Mouse (Mus musculus) brain, embryonic 14.5 days (tissue): ENCODE results near the gene Cd79b.

Source experiments
- CTCF ChIP-seq: fragments of 200-500 bp; IDR thresholded peaks from 2 replicates; pipeline ENCODE4 v1.5.1; 2012; ENCODE audit warnings: inconsistent platforms, mild to moderate bottlenecking, moderate library complexity, borderline replicate concordance; ENCODE audit not compliant: insufficient read depth, insufficient read length; ENCODE audit errors: extremely low read depth
- POLR2A ChIP-seq: fragments of 200-500 bp; IDR thresholded peaks from 2 replicates; pipeline ENCODE4 v1.6.1; 2012; ENCODE audit warnings: mild to moderate bottlenecking, inconsistent platforms, borderline replicate concordance; ENCODE audit not compliant: poor library complexity, insufficient read depth, insufficient read length, severe bottlenecking; ENCODE audit errors: extremely low read depth

DNA sequence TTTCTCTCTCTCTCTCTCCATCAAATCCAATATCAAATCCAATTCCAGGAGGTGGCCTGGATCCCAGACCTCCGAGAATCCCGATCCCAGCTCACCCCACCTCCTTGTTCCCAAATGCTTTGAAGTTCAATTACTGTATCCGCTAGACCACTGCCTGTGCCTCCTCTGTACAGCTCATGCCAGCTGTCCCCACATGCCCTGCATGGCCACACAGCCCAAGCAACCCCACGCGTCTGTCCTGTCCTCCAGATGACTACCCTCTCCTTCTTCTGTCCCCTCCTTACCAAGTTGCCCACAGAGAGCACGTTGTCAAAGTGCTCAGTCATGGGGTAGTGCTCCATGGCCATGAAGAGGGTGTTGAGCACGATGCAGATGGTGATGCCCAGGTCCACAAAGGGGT, 24.3 kb upstream of the Cd79b start:
- TF ChIP-seq CTCF (no peak), POLR2A (no peak)
